Mouse (Mus musculus) hindbrain, embryonic 10.5 days (tissue): ENCODE measurements at regions not wholly inside any gene's neighbourhood (a gene's known extent, or its start where the extent isn't known, plus 50 kb on each side); places are given as distances from the start of the nearest gene placed in this dataset.

ENCODE experiments used
- DNase-seq: peaks from one replicate; pipeline ENCODE4 v3.0.0-alpha.2; 2017; ENCODE audit warnings: low spot score
- H3K27ac ChIP-seq: fragments of 300-500 bp; sonication (generic); 2 replicates; pipeline ENCODE4 v1.5.1; 2016; ENCODE audit warnings: mild to moderate bottlenecking, moderate library complexity
- H3K27me3 ChIP-seq: fragments of 300-500 bp; sonication (generic); 2 replicates; pipeline ENCODE4 v1.6.1; 2016; ENCODE audit warnings: mild to moderate bottlenecking; ENCODE audit not compliant: poor library complexity, insufficient read depth, severe bottlenecking
- H3K36me3 ChIP-seq: fragments of 300-500 bp; sonication (generic); 2 replicates; pipeline ENCODE4 v1.6.1; 2016; ENCODE audit warnings: mild to moderate bottlenecking, moderate library complexity
- H3K4me1 ChIP-seq: fragments of 300-500 bp; sonication (generic); replicated peaks from 2 replicates; pipeline ENCODE4 v1.6.1; 2016; ENCODE audit warnings: mild to moderate bottlenecking
- H3K4me3 ChIP-seq: fragments of 300-500 bp; sonication (generic); 2 replicates; pipeline ENCODE4 v1.5.1; 2016; ENCODE audit warnings: mild to moderate bottlenecking, moderate library complexity
- H3K9me3 ChIP-seq: fragments of 300-500 bp; sonication (generic); 2 replicates; pipeline ENCODE4 v1.6.1; 2016; ENCODE audit warnings: mild to moderate bottlenecking, moderate library complexity
- WGBS: fragments of 180-500 bp; shearing (Covaris S2); methylation state at CpG from one replicate; pipeline ENCODE4 v1.1.7; 2016; 5-methylcytosine and 5-hydroxymethylcytosine counted together

- no peaks in the 10 kb centered on the region for H3K36me3 ChIP-seq
- 81% methylated on average over 13 of the region's 13 CpGs for WGBS
- H3K27ac ChIP-seq = no peak overlapping the region
- no peak overlapping the region for H3K4me3 ChIP-seq
- no peak for DNase-seq
- peaks cover 48% of the 10 kb centered on the region for H3K4me1 ChIP-seq
- no peaks in the 10 kb centered on the region for H3K9me3 ChIP-seq
- H3K27me3 ChIP-seq = peaks cover 14% of the 10 kb centered on the region; the same call in 1 of the 2 replicates
Observed at GRCm38 (mm10) chr4:153542631-153543031, 60.0 kb upstream of the Ajap1 start.

DNA sequence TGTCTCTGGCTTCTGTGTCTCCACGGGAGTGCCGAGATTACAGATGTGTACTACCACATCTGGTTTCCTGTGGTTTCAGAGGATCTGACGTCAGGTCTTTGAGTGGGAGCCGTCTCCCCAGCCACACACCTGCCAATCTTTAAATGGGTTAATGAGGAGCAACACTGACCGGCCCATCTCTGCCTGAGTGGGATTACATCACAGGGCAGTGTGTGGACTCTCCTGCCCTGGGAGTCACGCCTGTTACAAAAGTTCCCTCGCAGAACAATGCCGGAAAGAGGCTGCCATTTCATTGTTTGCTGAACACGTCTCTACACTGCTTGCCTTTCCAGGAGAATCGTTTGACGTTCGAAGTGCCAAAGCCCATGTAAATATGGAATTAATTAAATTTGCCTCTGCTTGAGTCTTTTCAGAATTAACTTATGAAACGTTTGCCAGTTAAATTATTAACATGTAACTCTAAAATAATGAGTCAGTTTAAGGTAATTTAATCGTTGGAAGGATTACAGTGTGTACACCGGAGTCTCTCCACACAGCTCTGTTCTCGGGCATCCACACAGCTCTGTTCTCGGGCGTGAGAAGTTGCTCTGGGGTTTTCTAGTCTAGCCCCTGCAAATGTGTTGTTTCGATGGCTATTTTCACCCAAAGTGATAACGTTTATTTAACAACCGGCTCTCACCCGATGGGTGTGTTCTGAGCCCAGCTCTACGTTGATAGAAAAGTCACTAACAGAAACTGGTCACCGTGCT lies 61.5 kb upstream of the Ajap1 start:
- WGBS = 55% methylated on average over 24 of the region's 24 CpGs
- Histone ChIP-seq H3K36me3 (no peaks in the 10 kb centered on the region), H3K27me3 (peaks cover 14% of the 10 kb centered on the region; the same call in 1 of the 2 replicates), H3K9me3 (no peaks in the 10 kb centered on the region), H3K4me1 (peaks cover 59% of the 10 kb centered on the region), H3K27ac (peak overlapping the region; percentile 17; the same call in 1 of the 2 replicates), H3K4me3 (no peak overlapping the region)
- peak; percentile 10 for DNase-seq

GRCm38 (mm10) chr4:153546709-153547108 lies 64.1 kb upstream of the Ajap1 start:
- Histone ChIP-seq H3K4me1 (peaks cover 59% of the 10 kb centered on the region), H3K36me3 (no peaks in the 10 kb centered on the region), H3K27ac (no peak overlapping the region), H3K4me3 (no peak overlapping the region), H3K27me3 (peaks cover 10% of the 10 kb centered on the region; the same call in 1 of the 2 replicates), H3K9me3 (no peaks in the 10 kb centered on the region)
- 91% methylated on average over 7 of the region's 7 CpGs for WGBS
- DNase-seq = no peak

GRCm38 (mm10) chr4:153547111-153547510 lies 64.5 kb upstream of the Ajap1 start:
- no peaks in the 10 kb centered on the region for H3K9me3 ChIP-seq
- H3K36me3 ChIP-seq = no peaks in the 10 kb centered on the region
- peaks cover 59% of the 10 kb centered on the region for H3K4me1 ChIP-seq
- DNase-seq = no peak
- H3K4me3 ChIP-seq = no peak overlapping the region
- WGBS = 86% methylated on average over 5 of the region's 5 CpGs
- H3K27ac ChIP-seq = peak overlapping the region; percentile 13; the same call in 1 of the 2 replicates
- H3K27me3 ChIP-seq = peaks cover 10% of the 10 kb centered on the region; the same call in 1 of the 2 replicates

GRCm38 (mm10) chr4:153547871-153548270 lies 65.3 kb upstream of the Ajap1 start:
- Histone ChIP-seq H3K4me1 (peaks cover 60% of the 10 kb centered on the region), H3K4me3 (no peak overlapping the region), H3K36me3 (no peaks in the 10 kb centered on the region), H3K27ac (peak overlapping the region; percentile 13; the same call in 1 of the 2 replicates), H3K27me3 (peaks cover 10% of the 10 kb centered on the region; the same call in 1 of the 2 replicates), H3K9me3 (no peaks in the 10 kb centered on the region)
- no peak for DNase-seq
- 57% methylated on average over 13 of the region's 13 CpGs for WGBS

DNA sequence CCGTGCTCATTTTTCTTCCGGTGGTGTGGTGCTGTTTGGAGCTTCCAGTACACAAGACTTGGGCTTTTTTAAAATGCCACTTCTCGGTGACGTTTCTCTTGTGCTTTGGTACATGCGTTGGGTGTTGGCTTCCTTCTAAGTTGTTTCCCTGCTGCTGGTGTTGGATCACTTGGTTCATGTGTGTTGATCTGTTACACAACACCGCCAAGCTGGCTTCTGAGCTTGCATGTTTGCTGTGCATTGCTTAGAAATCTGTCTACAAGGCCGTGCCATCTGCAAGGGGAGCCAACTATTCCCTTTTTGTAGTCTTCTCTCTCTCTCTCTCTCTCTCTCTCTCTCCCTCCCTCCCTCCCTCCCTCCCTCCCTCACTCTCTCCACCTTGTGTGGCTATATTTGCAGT lies 68.7 kb upstream of the Ajap1 start:
- WGBS = 91% methylated on average over 7 of the region's 7 CpGs
- H3K4me3 ChIP-seq = no peak overlapping the region
- H3K9me3 ChIP-seq = no peaks in the 10 kb centered on the region
- H3K27me3 ChIP-seq = peaks cover 4% of the 10 kb centered on the region; the same call in 1 of the 2 replicates
- H3K36me3 ChIP-seq = no peaks in the 10 kb centered on the region
- no peak for DNase-seq
- H3K27ac ChIP-seq = no peak overlapping the region
- H3K4me1 ChIP-seq = peaks cover 37% of the 10 kb centered on the region

DNA sequence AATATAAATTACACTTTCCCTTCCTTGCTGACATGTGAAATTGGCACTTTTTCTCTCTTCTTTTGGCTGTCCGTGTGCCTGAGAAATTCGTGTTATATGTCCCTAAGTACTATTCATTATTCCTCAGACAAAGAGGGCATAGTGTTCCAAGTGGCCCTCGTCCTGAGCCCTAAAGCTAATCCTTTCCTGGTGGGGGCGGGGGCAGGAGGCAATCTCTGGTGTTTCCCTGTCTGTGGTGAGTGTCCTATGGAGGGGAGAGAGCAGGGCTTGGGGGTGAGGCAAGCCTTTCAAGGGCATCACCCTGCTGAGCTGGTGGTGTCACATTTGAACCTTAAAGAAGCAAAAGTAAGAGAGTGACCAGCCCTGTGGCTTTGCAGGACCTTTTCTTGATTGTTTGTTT lies 69.9 kb upstream of the Ajap1 start:
- H3K9me3 ChIP-seq = no peaks in the 10 kb centered on the region
- 45% methylated on average over 4 of the region's 4 CpGs for WGBS
- DNase-seq = no peak
- no peak overlapping the region for H3K4me3 ChIP-seq
- no peaks in the 10 kb centered on the region for H3K36me3 ChIP-seq
- H3K4me1 ChIP-seq = peaks cover 29% of the 10 kb centered on the region
- H3K27me3 ChIP-seq = no peaks in the 10 kb centered on the region
- peak overlapping the region; percentile 59 for H3K27ac ChIP-seq

GRCm38 (mm10) chr4:153557812-153558608 lies 75.4 kb upstream of the Ajap1 start:
- WGBS = 83% methylated on average over 19 of the region's 19 CpGs
- no peaks in the 10 kb centered on the region for H3K27me3 ChIP-seq
- DNase-seq = no peak

GRCm38 (mm10) chr4:153559568-153559967 lies 77.0 kb upstream of the Ajap1 start:
- no peak for DNase-seq
- WGBS = 67% methylated on average over 4 of the region's 4 CpGs

More at GRCm38 (mm10) chr4:153557812-153558608, 75.4 kb upstream of the Ajap1 start:
- H3K9me3 ChIP-seq = no peaks in the 10 kb centered on the region
- no peak overlapping the region for H3K27ac ChIP-seq
- peaks cover 23% of the 10 kb centered on the region for H3K4me1 ChIP-seq
- H3K4me3 ChIP-seq = no peak overlapping the region
- H3K36me3 ChIP-seq = no peaks in the 10 kb centered on the region

DNA sequence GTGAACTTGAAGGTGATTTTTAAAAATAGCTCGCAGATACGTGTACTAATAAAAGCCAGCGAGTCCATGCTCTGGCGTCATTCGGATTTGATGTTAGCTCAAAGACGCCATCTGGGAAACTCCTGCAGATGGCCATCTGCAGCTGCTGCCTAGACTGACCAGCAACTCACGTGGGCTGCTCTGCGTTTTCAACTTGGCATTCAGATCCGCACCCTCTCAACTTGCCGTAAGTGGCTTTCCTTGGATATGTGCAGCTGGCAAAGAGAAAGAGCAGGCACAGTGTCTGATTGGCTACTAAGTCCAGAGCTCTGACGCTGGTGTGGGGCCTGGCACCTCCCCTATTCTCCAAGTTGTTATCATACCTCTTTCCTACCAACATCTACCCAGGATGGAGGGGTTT lies 77.6 kb upstream of the Ajap1 start:
- no peaks in the 10 kb centered on the region for H3K36me3 ChIP-seq
- H3K27me3 ChIP-seq = no peaks in the 10 kb centered on the region
- WGBS = 80% methylated on average over 11 of the region's 11 CpGs
- no peak for DNase-seq
- H3K9me3 ChIP-seq = no peaks in the 10 kb centered on the region
- H3K4me3 ChIP-seq = no peak overlapping the region
- 0 out of 2 replicates have a peak overlapping the region, but pooled peaks have one; percentile 16 for H3K27ac ChIP-seq
- peaks cover 15% of the 10 kb centered on the region for H3K4me1 ChIP-seq

More at GRCm38 (mm10) chr4:153559568-153559967, 77.0 kb upstream of the Ajap1 start:
- H3K9me3 ChIP-seq = no peaks in the 10 kb centered on the region
- no peaks in the 10 kb centered on the region for H3K36me3 ChIP-seq
- H3K27ac ChIP-seq = no peak overlapping the region
- no peak overlapping the region for H3K4me3 ChIP-seq
- H3K27me3 ChIP-seq = no peaks in the 10 kb centered on the region
- H3K4me1 ChIP-seq = peaks cover 19% of the 10 kb centered on the region

DNA sequence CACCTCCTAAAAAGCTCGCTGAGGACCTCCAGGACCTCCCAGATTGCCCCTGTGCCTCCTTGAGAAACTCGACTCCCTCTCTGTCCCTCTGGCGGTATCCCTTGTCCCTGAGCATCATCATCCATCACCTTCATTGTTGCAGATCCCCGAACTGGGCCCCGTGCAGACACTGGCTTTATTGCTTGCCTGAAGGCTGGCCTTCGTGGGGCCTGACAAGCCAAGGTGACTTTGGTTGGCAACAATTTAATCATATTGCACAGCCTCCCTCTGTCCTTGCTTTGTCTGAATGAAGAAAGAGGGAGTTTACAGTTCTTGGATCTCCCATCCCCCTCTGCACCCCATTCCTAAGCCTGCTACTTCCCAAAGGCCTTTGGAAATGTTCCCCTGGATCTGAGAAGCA lies 78.3 kb upstream of the Ajap1 start:
- Histone ChIP-seq H3K27ac (peak overlapping the region; percentile 46), H3K36me3 (no peaks in the 10 kb centered on the region), H3K27me3 (no peaks in the 10 kb centered on the region), H3K4me3 (no peak overlapping the region), H3K4me1 (peaks cover 13% of the 10 kb centered on the region), H3K9me3 (no peaks in the 10 kb centered on the region)
- WGBS = 43% methylated on average over 6 of the region's 6 CpGs
- DNase-seq = no peak

- Histone ChIP-seq H3K27ac (no peak overlapping the region), H3K4me1 (peaks cover 13% of the 10 kb centered on the region), H3K4me3 (no peak overlapping the region), H3K27me3 (no peaks in the 10 kb centered on the region), H3K36me3 (no peaks in the 10 kb centered on the region), H3K9me3 (no peaks in the 10 kb centered on the region)
- DNase-seq = no peak
- 89% methylated on average over 3 of the region's 3 CpGs for WGBS
Observed at GRCm38 (mm10) chr4:153561991-153562390, 79.4 kb upstream of the Ajap1 start.
